Mouse (Mus musculus): ENCODE measurements at regions not wholly inside any gene's neighbourhood (a gene's known extent, or its start where the extent isn't known, plus 50 kb on each side); places are given as distances from the start of the nearest gene placed in this dataset.

- no peak for DNase-seq (ENCODE audit: low spot score)
These were observed 118.3 kb downstream of the Snx10 start for GRCm38 (mm10) chr6:51641965-51642364.

DNA sequence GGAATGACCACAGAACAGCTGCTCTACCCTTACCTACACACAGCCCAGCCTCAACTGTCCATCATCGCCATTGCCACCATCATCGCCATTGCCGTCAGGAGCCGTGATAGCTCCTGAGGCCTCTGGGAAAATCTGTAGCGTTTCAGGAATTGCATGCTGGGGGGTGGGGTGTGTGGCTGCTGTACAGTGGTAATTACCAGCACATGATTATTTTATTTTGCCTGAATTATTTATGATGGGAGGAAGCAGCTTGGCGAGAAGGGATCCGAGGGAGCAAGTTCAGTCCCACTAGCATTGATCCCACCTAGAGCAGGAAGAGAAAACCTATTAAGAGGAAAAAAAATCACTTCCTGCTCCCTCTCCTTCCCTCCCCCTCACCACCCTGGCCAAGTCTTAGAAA lies 125.1 kb downstream of the Snx10 start:
- DNase-seq (ENCODE audit: low spot score): no peak

GRCm38 (mm10) chr6:51653753-51654152 lies 130.1 kb downstream of the Snx10 start:
- DNase-seq (ENCODE audit: low spot score): no peak

GRCm38 (mm10) chr6:51654991-51655390 lies 131.3 kb downstream of the Snx10 start:
- no peak for DNase-seq (ENCODE audit: low spot score)

GRCm38 (mm10) chr6:51656078-51656477 lies 132.4 kb downstream of the Snx10 start:
- DNase-seq (ENCODE audit: low spot score): no peak

- DNase-seq (ENCODE audit: low spot score): no peak
These were observed 133.4 kb downstream of the Snx10 start for GRCm38 (mm10) chr6:51656883-51657640.

DNA sequence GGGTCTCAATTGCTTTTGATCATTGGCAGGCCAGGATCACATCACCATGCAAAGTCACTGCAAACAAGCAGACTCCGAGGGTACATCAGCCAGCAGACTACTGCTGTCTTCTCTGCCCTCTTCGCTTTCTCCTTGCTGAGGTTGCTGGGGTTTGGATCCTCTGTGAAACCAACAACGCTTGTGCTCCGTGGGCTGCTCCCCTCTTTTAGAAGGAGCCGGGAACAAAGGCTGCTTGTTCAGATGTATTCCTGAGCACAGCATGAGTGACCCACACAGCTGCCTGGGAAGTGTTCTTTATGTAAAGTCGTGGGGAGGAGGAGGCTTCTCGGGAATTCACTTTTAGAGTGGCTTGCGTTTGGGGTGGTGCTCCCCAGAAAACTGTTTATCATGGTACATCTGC lies 134.7 kb downstream of the Snx10 start:
- DNase-seq (ENCODE audit: low spot score): no peak

- no peak for DNase-seq (ENCODE audit: low spot score)
These were observed 139.5 kb downstream of the Snx10 start for GRCm38 (mm10) chr6:51663178-51663577.

DNA sequence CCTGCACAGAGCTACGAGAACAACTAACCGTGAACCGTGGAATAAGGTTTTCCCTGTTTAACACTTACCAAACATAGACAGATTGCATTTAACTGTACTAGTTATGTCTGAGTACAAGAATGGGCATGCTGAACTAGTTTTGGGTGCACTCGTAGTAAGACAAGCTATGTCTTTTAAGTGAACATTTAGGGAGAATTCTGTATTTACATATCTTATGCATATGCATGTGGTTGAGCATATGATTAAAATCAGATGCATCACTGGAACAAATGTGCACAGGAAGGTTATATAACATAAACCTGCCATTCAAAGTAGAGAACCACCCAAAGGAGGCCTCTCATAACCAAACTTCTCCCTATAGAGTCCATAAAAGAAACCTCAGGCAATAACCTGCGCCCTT lies 140.3 kb downstream of the Snx10 start:
- no peak for DNase-seq (ENCODE audit: low spot score)

GRCm38 (mm10) chr6:51667022-51667421 lies 143.3 kb downstream of the Snx10 start:
- no peak for DNase-seq (ENCODE audit: low spot score)

DNA sequence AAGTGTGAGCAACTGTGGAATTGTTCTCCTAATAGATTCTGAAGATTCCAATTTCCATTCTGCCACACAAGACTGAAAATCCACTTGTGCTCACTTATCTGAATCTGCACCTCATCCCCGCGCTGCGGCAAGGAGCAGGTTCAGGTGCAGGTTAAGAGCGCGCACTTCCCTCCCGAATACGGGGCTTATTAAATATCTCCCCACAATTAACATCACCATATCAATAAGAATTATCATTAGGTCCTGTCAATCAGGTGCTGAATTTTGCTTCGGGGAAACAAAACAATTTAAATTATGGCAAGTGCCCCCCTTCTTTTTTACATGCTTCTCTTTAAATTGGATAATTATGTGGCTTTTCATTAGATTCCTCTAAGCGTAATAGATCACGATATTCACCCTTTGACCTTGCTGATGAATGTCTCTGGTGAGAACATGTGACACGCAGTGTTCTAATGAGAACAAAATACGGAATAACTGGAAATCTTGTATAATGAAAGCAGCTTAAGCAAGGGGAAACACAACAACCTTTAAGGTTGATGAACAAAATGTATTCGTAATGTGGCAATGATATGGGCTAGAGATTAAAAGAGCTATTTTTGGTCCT lies 151.7 kb downstream of the Snx10 start:
- no peak for DNase-seq (ENCODE audit: low spot score)

DNA sequence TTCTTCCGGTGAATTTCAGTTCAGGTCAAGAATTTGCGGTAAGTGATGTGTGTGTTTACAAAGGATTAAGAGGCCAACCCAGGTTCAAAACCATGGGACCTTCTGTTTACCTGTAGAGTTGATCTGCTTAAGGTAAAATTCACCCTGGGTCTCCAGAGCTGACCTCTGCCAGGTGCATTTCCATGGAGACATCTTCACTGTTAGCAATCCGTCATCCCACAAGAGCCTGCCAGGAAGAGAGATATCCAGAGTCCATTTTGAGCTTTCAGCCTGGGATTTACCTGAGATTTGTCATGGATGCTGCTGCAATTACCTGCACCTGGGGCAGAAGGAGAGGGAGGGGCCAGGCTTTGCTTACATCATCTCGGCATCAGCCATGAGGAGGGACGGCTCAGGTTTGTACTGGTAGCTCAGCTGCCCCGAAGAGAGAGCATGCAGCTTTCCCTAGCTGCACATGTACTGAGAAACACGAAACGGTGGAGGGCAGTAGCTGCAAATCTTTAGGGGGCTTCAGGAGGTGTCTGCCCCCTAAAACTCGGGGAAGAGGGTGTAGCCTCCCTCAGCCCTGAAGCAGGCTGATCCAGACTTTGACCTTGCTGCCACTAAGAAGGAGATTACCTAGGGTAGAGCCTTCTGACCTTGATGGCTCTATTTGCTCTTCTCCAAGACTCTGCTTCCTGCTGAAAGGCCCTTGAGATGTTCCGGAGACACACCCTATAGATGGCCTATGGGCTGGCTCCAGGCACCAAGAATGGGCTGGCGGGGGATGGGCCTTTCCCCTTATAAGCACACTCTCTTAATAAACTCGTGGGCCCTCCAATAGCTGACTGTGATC lies 153.7 kb downstream of the Snx10 start:
- DNase-seq (ENCODE audit: low spot score): no peak

GRCm38 (mm10) chr6:51678743-51679142 lies 155.0 kb downstream of the Snx10 start:
- no peak for DNase-seq (ENCODE audit: low spot score)

- DNase-seq (ENCODE audit: low spot score): no peak
These were observed 156.6 kb downstream of the Snx10 start for GRCm38 (mm10) chr6:51680239-51680857.

DNA sequence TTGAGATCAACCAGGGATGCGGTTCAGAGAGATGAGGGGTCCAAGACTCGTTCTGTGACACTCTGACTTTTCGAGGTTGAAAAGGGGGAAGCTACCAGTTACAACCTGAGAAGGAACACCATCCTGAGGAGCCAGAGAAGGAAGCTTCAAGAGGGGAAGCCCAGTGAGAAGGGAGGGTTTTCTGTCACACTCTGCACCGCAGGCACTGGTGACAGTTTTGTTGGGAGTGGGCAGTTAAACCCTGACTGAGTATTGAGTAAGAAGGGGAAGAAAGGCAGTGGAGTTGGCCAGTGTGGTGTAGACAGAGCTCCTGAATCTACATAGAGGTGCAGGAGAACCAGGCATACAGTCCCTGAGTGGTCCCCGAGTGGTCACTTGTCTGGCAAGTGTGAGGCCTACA lies 159.4 kb downstream of the Snx10 start:
- DNase-seq (ENCODE audit: low spot score): no peak

GRCm38 (mm10) chr6:51685651-51686287 lies 162.1 kb downstream of the Snx10 start:
- DNase-seq (ENCODE audit: low spot score): no peak

DNA sequence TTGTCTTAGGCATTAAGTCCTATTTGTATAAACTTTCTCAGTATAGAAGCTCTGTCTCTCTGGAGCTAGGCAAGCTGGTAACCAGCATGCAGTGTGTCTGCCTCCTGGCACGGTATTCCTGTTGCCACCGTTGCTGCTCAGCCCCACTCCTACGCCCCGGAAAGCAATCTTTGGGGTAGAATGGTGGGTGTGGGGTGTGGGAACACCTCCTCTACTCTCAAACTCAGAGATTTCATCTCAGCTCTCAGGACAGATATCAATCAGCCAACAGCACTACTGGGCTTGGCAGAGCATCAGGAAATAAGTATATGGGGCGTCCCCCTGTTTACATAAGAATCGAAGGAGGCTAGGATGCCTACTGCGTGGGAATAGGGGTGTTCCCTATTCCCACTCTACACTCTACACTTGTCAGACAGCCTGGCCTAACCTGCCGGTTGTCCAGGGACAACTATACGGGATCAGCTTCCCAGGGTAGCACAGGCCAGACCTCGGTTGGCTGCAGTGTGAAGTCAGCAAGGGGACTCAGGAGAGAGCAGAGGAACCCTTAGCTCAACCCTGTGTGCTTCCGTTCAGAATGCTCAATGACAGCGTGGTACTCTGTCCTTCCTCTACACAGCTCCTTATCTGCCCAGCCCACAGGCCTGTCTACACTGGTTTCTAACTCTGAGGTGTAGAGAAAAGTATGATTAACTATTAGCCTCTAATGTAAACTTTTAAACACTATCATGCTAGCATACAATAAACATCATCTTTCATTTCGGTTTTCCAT lies 167.3 kb downstream of the Snx10 start:
- no peak for DNase-seq (ENCODE audit: low spot score)

- no peak for DNase-seq (ENCODE audit: low spot score)
These were observed 170.3 kb downstream of the Snx10 start for GRCm38 (mm10) chr6:51693984-51694383.

- no peak for DNase-seq (ENCODE audit: low spot score)
These were observed 172.7 kb downstream of the Snx10 start for GRCm38 (mm10) chr6:51696396-51696795.

GRCm38 (mm10) chr6:51697754-51698153 lies 174.1 kb downstream of the Snx10 start:
- no peak for DNase-seq (ENCODE audit: low spot score)

DNA sequence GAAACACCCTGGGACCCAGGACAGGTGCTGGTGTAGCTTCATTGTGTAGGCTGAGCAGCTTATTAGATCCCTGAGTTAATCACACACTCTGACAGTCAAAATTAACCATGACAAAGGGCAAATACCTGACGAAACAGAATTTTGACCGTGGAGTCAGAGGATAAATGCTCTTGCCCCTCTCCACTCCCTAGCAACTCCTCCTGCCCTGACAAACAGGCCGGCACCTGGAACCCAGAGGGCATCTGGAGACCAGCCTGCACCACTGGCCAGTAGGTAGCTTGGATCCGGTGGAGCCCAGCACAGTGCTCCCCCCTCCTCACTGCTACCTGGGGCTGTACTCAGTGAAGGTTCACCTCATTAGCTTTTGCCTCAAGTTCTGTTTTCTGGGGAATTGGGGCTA lies 174.5 kb downstream of the Snx10 start:
- no peak for DNase-seq (ENCODE audit: low spot score)

Data from heart, adult 8-10 months (tissue).